ENCODE assay signal across 8 mouse cellular contexts in the genomic region with DNA sequence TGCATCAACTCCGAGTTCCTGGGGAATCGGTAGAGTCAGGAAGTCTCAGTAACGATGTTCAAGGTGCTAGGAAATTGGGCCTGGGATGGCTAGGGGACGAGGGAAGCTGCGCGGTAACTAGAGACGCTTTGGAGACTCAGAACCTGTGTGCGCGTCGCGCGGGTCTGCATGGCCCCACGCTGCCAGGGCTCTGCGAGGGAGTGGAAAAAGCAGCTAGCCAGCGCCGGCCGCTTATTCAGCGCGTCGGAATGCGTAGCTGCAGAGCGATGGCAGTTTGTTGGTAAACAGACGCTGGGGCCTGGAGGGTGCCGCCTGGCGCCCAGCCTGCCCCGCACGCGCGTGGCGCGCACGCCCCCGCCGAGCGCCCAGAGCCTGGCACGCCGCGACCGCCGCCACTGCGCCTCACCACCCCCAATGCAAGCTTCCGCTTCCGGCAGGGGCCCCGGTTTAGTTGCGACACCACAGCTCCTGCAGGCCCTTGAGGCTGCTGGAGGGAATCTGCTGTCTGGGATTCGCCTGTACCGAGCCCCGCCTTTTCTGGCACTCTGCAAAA. TPM values are rescaled to one million over a fixed set of nuclear protein-coding genes. Genes with fewer than 3 reads are reported as not detected.
DNase-seq lines count a peak whose midpoint lies in the region; ATAC-seq lines count a peak whose summit lies in the region.

A gene (minus strand): TSS at position 413 of the 553 bp plus-strand sequence.

- no peak for ATAC-seq in kidney, embryonic 14.5 days (ENCODE audit: low FRiP score, low TSS enrichment)
- ATAC-seq in forebrain, embryonic 14.5 days: peak; percentile 34; the same call in 1 of the 2 replicates

- peak within 1 kb of the TSS; percentile 31; the same call in 1 of the 2 replicates for H3K9ac ChIP-seq in kidney, embryonic 14.5 days (ENCODE audit: low read depth, low read length)
- H3K9ac ChIP-seq in forebrain, embryonic 14.5 days (ENCODE audit: low read length): peak within 1 kb of the TSS; percentile 32; the same call in 1 of the 2 replicates

- no peaks in the 10 kb centered on the region for H3K36me3 ChIP-seq in kidney, embryonic 14.5 days (ENCODE audit: control insufficient read depth, insufficient read depth, low read length)
- H3K36me3 ChIP-seq in forebrain, embryonic 14.5 days (ENCODE audit: control insufficient read depth, insufficient read depth, low read length): no peaks in the 10 kb centered on the region

- peak within 1 kb of the TSS; percentile 45 for H3K4me3 ChIP-seq in kidney, embryonic 14.5 days (ENCODE audit: low read length)
- H3K4me3 ChIP-seq in forebrain, embryonic 14.5 days (ENCODE audit: low read depth, low read length): peak within 1 kb of the TSS; percentile 30

- H3K9me3 ChIP-seq in kidney, embryonic 14.5 days (ENCODE audit: control insufficient read depth, low read length): no peaks in the 10 kb centered on the region
- no peaks in the 10 kb centered on the region for H3K9me3 ChIP-seq in forebrain, embryonic 14.5 days (replicated peaks; ENCODE audit: control insufficient read depth, low read length)

- H3K4me1 ChIP-seq in kidney, embryonic 14.5 days (ENCODE audit: control insufficient read depth, insufficient read depth, low read length): peaks cover 18% of the 10 kb centered on the region
- peaks cover 9% of the 10 kb centered on the region for H3K4me1 ChIP-seq in forebrain, embryonic 14.5 days (ENCODE audit: control insufficient read depth, insufficient read depth, low read length)

- peaks cover 95% of the 10 kb centered on the region for H3K27me3 ChIP-seq in kidney, embryonic 14.5 days (ENCODE audit: control insufficient read depth, insufficient read depth, low read length)
- H3K27me3 ChIP-seq in forebrain, embryonic 14.5 days (replicated peaks; ENCODE audit: control insufficient read depth, insufficient read depth, low read length): peaks cover 96% of the 10 kb centered on the region

- WGBS in kidney, embryonic 14.5 days: under 1% methylated on average over 47 of the region's 48 CpGs
- WGBS in forebrain, embryonic 14.5 days: under 1% methylated on average over 48 of the region's 48 CpGs

- no peak within 1 kb of the TSS for H3K27ac ChIP-seq in kidney, embryonic 14.5 days (ENCODE audit: low read depth, low read length)
- H3K27ac ChIP-seq in forebrain, embryonic 14.5 days (ENCODE audit: low read depth, low read length): no peak within 1 kb of the TSS

- peak within 1 kb of the TSS; percentile 81 for H3K4me2 ChIP-seq in kidney, embryonic 14.5 days (replicated peaks; ENCODE audit: low read depth, low read length)
- peak within 1 kb of the TSS; percentile 56 for H3K4me2 ChIP-seq in forebrain, embryonic 14.5 days (ENCODE audit: low read length)

- DNase-seq in kidney, adult 11 months: no peak
- DNase-seq in adipocyte (ENCODE audit: low spot score): peak; percentile 54
- peak; percentile 59 for DNase-seq in forebrain, embryonic 14.5 days (ENCODE audit: low spot score)
- DNase-seq in induced T-regulatory cell, adult 2 months (ENCODE audit: low read depth): peak; percentile 53
- DNase-seq in lung, postnatal 14 days: peak; percentile 56
- peak; percentile 50 for DNase-seq in testis, postnatal 10 days (ENCODE audit: low spot score)
- no peak for DNase-seq in layer of hippocampus, postnatal 36 days

RNA-seq across cellular contexts. Expression of the gene that starts here (rescaled TPM):
- not detected in 2 replicates for polyA plus RNA-seq in kidney, embryonic 14.5 days (2014; fragmentation: Nextera tagmentation; extraction: Ambion mirVana)
- polyA plus RNA-seq in forebrain, embryonic 14.5 days (2014; fragmentation: Nextera tagmentation; extraction: Ambion mirVana): 0.11 TPM in 1 of 2 replicates, not detected in the other
- total RNA-seq in layer of hippocampus, postnatal 36 days (2021): not detected

Comparison
In these comparisons a context has a peak if more than half of its experiments do, and no peak if none do; other contexts are left out.
1. Peak in DNase-seq, ATAC-seq, H3K4me3 ChIP-seq, H3K9ac ChIP-seq and H3K4me2 ChIP-seq in forebrain, embryonic 14.5 days; RNA of the gene not detected or under 1 TPM.
2. DNase-seq: peak in adipocyte (single experiment), induced T-regulatory cell, adult 2 months (single experiment), lung, postnatal 14 days (single experiment) and testis, postnatal 10 days (single experiment); none in kidney, adult 11 months (single experiment) and layer of hippocampus, postnatal 36 days (0 of 2).